Mouse (Mus musculus) heart, embryonic 12.5 days (tissue): ENCODE measurements around the gene Cyfip1. TPM values are rescaled to one million over a fixed set of nuclear protein-coding genes. Genes with fewer than 3 reads are reported as not detected.
"Not testable (repeated sequence)": the region's sequence is repeated elsewhere in the genome, so short reads cannot be mapped to it uniquely, and the experiment has no call there.

Source experiments
- ATAC-seq: fragments of 200-750 bp; cut with Nextera tagmentation; 2 replicates; pipeline ENCODE4 v1.8.0; 2017; ENCODE audit warnings: moderate TSS enrichment, moderate library complexity; ENCODE audit not compliant: insufficient number of reproducible peaks, low FRiP score
- H3K27ac ChIP-seq: fragments of 300-500 bp; sonication (generic); 2 replicates; pipeline ENCODE4 v1.5.1; 2016; ENCODE audit warnings: mild to moderate bottlenecking, moderate library complexity; ENCODE audit not compliant: poor library complexity, severe bottlenecking
- H3K27me3 ChIP-seq: fragments of 300-500 bp; sonication (generic); replicated peaks from 2 replicates; pipeline ENCODE4 v1.6.1; 2016; ENCODE audit warnings: mild to moderate bottlenecking, moderate library complexity
- H3K36me3 ChIP-seq: fragments of 300-500 bp; sonication (generic); 2 replicates; pipeline ENCODE4 v1.6.1; 2016; ENCODE audit warnings: mild to moderate bottlenecking, moderate library complexity
- H3K4me1 ChIP-seq: fragments of 300-500 bp; sonication (generic); replicated peaks from 2 replicates; pipeline ENCODE4 v1.6.1; 2016; ENCODE audit warnings: mild to moderate bottlenecking
- H3K4me2 ChIP-seq: fragments of 300-500 bp; sonication (generic); 2 replicates; pipeline ENCODE4 v1.6.1; 2016; ENCODE audit warnings: mild to moderate bottlenecking, moderate library complexity
- H3K4me3 ChIP-seq: fragments of 300-500 bp; sonication (generic); 2 replicates; pipeline ENCODE4 v1.5.1; 2016; ENCODE audit warnings: mild to moderate bottlenecking
- H3K9ac ChIP-seq: fragments of 300-500 bp; sonication (generic); 2 replicates; pipeline ENCODE4 v1.6.1; 2016; ENCODE audit warnings: mild to moderate bottlenecking, moderate library complexity
- H3K9me3 ChIP-seq: fragments of 300-500 bp; sonication (generic); replicated peaks from 2 replicates; pipeline ENCODE4 v1.6.1; 2016; ENCODE audit warnings: mild to moderate bottlenecking, moderate library complexity
- WGBS: fragments of 180-500 bp; shearing (Covaris S2); methylation state at CpG from one replicate; pipeline ENCODE4 v1.1.7; 2016; 5-methylcytosine and 5-hydroxymethylcytosine counted together
- polyA plus RNA-seq: library from polyadenylated mRNA; unstranded; fragments of >200 nt; fragmentation: Nextera tagmentation; extraction: Ambion mirVana; gene quantifications from 2 replicates; pipeline ENCODE4 v1.2.1, GENCODE M21; 2016

Gene Cyfip1
- polyA plus RNA-seq, 1 experiment from 2014 or later = 58.5 TPM

DNA sequence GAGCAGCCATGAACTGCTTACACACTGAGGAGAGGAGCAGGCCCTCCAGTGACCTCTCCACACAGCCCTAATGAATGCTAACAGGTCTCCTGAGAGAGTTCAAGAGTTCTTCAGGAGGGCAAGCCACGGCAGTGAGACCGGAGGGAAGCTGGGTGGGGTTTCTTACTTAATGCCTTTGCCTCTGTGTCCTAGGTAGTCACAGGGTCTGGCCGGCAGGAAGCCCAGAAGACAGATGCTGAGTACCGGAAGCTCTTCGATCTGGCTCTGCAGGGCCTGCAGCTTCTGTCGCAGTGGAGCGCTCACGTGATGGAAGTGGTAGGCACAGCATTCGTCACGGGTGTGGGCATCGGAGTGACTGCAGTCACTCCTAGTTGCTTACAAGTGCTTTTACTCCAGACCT, 50.3 kb downstream of the Cyfip1 start:
- no peaks in the 10 kb centered on the region for H3K9me3 ChIP-seq
- WGBS = 93% methylated on average over 11 of the region's 11 CpGs
- H3K4me2 ChIP-seq = no peak overlapping the region
- no peaks in the 10 kb centered on the region for H3K27me3 ChIP-seq
- ATAC-seq = no peak
- no peak overlapping the region for H3K27ac ChIP-seq
- H3K4me3 ChIP-seq = no peak overlapping the region
- no peak overlapping the region for H3K9ac ChIP-seq
- H3K4me1 ChIP-seq = no peaks in the 10 kb centered on the region
- H3K36me3 ChIP-seq = peaks cover 75% of the 10 kb centered on the region

DNA sequence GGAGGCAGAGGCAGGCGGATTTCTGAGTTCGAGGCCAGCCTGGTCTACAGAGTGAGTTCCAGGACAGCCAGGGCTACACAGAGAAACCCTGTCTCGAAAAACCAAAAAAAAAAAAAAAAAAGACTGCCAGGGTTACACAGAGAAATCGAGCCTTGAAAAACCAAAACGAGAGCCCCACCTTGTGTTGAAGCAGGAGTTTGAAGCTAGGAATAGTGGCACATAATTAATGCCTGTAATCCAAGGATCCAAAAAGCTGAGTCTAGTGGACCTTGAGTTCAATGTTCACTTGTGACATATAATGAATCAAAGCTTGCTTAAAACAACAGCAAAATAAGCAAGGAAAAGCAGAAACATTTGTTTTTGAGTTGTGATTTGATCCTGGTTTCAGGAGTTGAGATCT, 62.2 kb downstream of the Cyfip1 start:
- H3K4me3 ChIP-seq = no peak overlapping the region
- no peaks in the 10 kb centered on the region for H3K4me1 ChIP-seq
- no peak for ATAC-seq
- 82% methylated on average over 5 of the region's 5 CpGs for WGBS
- H3K4me2 ChIP-seq = no peak overlapping the region
- no peaks in the 10 kb centered on the region; the same call in 1 of the 2 replicates for H3K9me3 ChIP-seq
- H3K9ac ChIP-seq = no peak overlapping the region
- H3K27ac ChIP-seq = no peak overlapping the region
- H3K36me3 ChIP-seq = peaks cover 80% of the 10 kb centered on the region
- no peaks in the 10 kb centered on the region for H3K27me3 ChIP-seq

DNA sequence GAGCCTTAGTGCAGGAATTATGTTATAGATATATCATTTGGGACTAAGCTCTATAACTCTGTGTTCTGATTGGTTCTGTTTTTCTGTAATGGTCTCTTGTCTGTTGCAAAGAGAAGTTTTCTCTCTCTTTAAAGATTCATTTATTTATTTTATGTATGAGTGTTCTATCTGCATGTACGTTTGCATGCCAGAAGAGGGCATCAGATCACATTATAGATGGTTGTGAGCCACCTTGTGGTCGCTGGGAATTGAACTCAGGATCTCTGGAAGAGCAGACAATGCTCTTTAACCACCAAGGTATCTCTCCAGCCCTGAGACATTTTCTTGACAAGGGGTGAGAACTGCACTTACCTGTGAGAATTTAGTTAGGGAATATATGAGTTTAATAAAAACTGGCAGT, 63.9 kb downstream of the Cyfip1 start:
- ATAC-seq = no peak
- peaks cover 75% of the 10 kb centered on the region for H3K36me3 ChIP-seq
- H3K27ac ChIP-seq = no peak overlapping the region
- no peaks in the 10 kb centered on the region for H3K27me3 ChIP-seq
- 79% methylated on average over 2 of the region's 2 CpGs for WGBS
- no peak overlapping the region for H3K4me2 ChIP-seq
- H3K9ac ChIP-seq = no peak overlapping the region
- no peaks in the 10 kb centered on the region for H3K9me3 ChIP-seq
- H3K4me3 ChIP-seq = no peak overlapping the region
- H3K4me1 ChIP-seq = no peaks in the 10 kb centered on the region

DNA sequence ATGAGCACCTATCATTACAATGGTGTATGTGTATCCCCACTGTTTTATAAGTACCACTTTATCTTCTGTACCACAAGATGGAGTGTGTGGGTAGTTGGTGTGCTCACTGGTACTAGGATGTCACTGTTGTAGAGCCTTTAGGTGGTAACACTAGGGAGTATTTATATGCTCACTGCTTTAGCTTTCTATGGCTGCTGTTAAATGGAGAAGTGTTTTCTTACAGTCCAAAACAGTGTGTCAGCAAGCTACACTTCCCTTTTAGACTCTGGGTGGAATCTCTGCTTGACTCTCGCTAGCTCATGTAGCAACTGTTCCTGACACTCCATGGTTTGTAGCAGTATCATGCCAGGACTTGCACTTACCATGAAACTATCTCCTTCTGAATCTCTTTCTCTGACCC, 68.0 kb downstream of the Cyfip1 start:
- WGBS = 96% methylated on average over 1 of the region's 1 CpGs
- Histone ChIP-seq H3K27me3 (no peaks in the 10 kb centered on the region), H3K27ac (no peak overlapping the region), H3K9ac (no peak overlapping the region), H3K36me3 (peaks cover 74% of the 10 kb centered on the region), H3K4me2 (no peak overlapping the region), H3K4me3 (no peak overlapping the region), H3K4me1 (no peaks in the 10 kb centered on the region), H3K9me3 (no peaks in the 10 kb centered on the region)
- ATAC-seq = no peak

DNA sequence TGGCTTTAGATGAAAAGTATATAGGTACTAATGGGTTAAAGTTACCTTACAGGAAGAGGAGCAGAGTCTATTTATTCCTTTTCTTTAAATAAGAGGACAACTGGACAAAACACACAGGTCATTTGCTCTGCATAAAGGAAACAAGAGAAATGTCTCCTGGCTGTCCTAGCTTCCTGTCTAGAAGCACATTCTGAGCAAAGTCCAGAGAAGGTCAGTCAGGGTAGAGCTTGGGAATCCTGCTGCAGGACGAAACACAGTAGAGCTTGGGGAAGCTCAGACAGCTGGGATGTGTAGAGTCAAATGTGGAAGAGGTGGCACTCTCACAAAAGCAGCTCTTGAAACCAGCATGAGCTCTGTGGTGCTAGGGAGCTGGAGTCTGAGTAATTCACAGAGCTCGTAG, 68.8 kb downstream of the Cyfip1 start:
- Histone ChIP-seq H3K9ac (no peak overlapping the region), H3K27me3 (no peaks in the 10 kb centered on the region), H3K4me1 (no peaks in the 10 kb centered on the region), H3K27ac (no peak overlapping the region), H3K4me2 (no peak overlapping the region), H3K4me3 (no peak overlapping the region), H3K9me3 (no peaks in the 10 kb centered on the region), H3K36me3 (peaks cover 74% of the 10 kb centered on the region)
- WGBS = 75% methylated on average over 2 of the region's 2 CpGs
- no peak for ATAC-seq

DNA sequence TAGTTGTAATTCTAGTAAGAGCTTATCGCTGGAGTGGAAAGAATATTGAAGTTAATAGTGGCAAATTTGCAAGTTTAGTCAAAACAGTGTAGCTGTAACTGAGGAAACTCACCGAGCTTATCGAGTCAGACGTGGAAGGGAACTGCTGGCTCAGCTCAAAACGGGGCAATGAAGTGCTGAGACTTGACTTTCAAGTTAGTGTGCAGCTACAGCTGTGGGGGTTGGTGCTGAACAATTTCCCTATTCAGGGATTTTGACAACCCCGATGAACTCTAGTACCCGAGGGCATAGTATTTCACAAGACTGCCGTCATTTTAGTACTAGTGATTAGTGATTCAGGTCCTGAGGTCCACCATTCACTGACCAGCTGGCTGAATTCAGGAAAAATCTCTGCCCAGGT, 69.8 kb downstream of the Cyfip1 start:
- Histone ChIP-seq H3K27ac (no peak overlapping the region), H3K4me1 (no peaks in the 10 kb centered on the region), H3K9me3 (no peaks in the 10 kb centered on the region), H3K36me3 (peaks cover 72% of the 10 kb centered on the region), H3K27me3 (no peaks in the 10 kb centered on the region), H3K4me2 (no peak overlapping the region), H3K9ac (no peak overlapping the region), H3K4me3 (no peak overlapping the region)
- 78% methylated on average over 8 of the region's 8 CpGs for WGBS
- ATAC-seq = no peak

DNA sequence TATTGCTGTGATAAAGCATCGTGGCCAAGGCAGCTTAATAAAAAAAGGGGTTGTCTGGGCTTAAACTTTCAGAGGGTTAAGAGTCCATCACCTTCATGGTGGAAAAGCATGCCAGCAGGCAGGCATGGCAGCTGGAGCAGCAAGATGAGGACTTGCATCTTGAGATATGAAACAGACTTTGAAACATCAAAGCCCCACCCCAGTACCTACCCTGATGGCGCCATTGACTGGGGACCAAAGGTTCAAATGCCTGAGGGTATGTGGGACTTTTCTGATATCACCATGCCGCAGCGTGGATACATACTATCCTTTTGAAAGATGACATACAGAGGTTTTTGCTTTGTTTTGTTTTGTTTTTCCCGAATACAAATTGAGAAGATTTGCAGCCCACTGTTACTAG, 70.6 kb downstream of the Cyfip1 start:
- Histone ChIP-seq H3K4me2 (no peak overlapping the region), H3K9me3 (no peaks in the 10 kb centered on the region), H3K9ac (no peak overlapping the region), H3K4me3 (no peak overlapping the region), H3K36me3 (peaks cover 78% of the 10 kb centered on the region), H3K4me1 (no peaks in the 10 kb centered on the region), H3K27me3 (no peaks in the 10 kb centered on the region), H3K27ac (no peak overlapping the region)
- no peak for ATAC-seq
- 91% methylated on average over 5 of the region's 5 CpGs for WGBS

DNA sequence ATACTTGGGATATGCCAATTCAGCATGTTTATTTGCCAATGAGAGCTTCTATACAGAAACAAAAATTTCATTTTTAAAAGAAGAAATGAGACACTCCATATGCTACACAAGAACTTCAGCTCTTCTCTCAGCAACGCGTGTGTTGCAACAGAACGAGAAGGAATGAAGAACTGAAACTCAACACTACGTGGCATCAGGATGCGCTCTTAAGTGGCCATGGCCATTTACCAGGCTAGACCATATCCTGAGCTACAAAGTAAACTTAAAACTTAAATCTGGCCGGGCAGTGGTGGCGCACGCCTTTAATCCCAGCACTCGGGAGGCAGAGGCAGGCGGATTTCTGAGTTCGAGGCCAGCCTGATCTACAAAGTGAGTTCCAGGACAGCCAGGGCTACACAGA, 76.8 kb downstream of the Cyfip1 start:
- H3K9ac ChIP-seq, H3K27me3 ChIP-seq, H3K4me1 ChIP-seq, ATAC-seq, H3K4me2 ChIP-seq, H3K9me3 ChIP-seq, H3K4me3 ChIP-seq, H3K27ac ChIP-seq: not testable (repeated sequence)
- WGBS = 95% methylated on average over 11 of the region's 11 CpGs
- H3K36me3 ChIP-seq = peaks cover 88% of the 10 kb centered on the region

DNA sequence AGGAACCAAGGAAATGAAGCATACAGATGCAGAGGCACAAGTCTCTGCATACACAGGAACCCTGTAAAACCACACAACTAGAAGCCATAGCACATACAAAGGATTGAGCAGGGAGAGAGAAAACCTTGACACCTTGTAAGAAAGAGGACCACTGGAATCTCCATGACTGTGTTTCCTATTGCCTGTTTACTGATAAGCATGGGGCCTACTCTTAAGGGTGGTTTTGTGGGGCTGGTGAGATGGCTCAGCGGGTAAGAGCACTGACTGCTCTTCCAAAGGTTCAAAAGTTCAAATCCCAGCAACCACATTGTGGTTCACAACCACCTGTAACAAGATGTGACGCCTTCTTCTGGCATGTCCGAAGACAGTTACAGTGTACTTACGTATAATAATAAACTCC, 85.7 kb downstream of the Cyfip1 start:
- ATAC-seq = no peak
- Histone ChIP-seq H3K9me3 (no peaks in the 10 kb centered on the region), H3K9ac (no peak overlapping the region), H3K4me1 (no peaks in the 10 kb centered on the region), H3K27ac (no peak overlapping the region), H3K4me3 (no peak overlapping the region), H3K36me3 (peaks cover 72% of the 10 kb centered on the region), H3K27me3 (no peaks in the 10 kb centered on the region), H3K4me2 (no peak overlapping the region)
- WGBS = 79% methylated on average over 4 of the region's 4 CpGs

DNA sequence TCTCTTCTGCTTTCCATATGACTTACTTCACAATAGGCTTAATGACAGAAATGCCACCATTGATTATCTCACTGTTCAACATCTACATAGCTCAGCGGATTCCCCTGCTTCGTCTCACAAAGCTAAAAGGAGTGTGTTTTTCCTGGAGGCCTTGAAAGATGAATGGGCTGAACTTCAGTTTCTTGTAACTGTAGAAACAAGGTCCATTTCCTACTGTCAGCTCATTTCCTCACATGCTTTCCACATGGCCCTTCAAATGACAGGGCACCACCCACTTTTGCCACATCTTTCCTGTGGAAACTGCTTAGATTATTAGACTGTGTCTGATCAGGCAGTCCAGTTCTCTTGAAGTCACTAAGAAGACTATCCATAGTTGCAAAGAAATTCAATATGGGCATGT, 87.1 kb downstream of the Cyfip1 start:
- Histone ChIP-seq H3K4me3 (no peak overlapping the region), H3K9me3 (no peaks in the 10 kb centered on the region), H3K4me1 (no peaks in the 10 kb centered on the region), H3K36me3 (peaks cover 62% of the 10 kb centered on the region), H3K27me3 (no peaks in the 10 kb centered on the region), H3K4me2 (no peak overlapping the region), H3K27ac (no peak overlapping the region), H3K9ac (no peak overlapping the region)
- 70% methylated on average over 2 of the region's 2 CpGs for WGBS
- ATAC-seq = peak; percentile 29; the same call in 1 of the 2 replicates

DNA sequence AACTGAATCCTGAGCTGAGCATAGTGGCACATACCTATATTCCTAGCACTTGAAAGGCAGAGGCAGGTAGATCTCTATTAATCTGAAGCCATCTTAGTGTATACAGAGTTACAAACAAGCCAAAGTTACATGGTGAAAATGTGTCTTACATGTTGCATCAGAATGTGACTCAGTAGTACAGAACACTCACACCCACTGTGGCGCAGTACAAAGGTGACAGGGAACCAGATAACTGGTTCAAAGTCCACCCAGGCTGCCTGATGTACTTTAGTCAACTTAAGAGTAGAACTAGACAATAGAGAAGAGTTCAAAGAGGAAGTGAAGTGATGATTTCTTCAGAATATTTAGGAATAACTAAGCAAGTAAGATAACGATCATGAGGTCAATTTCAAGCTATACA, 93.5 kb downstream of the Cyfip1 start:
- H3K36me3 ChIP-seq = peaks cover 34% of the 10 kb centered on the region
- ATAC-seq = no peak
- H3K27ac ChIP-seq = no peak overlapping the region
- no peak overlapping the region for H3K4me2 ChIP-seq
- no peaks in the 10 kb centered on the region for H3K9me3 ChIP-seq
- no peak overlapping the region for H3K4me3 ChIP-seq
- H3K27me3 ChIP-seq = no peaks in the 10 kb centered on the region
- H3K9ac ChIP-seq = no peak overlapping the region
- WGBS = 91% methylated on average over 2 of the region's 2 CpGs
- no peaks in the 10 kb centered on the region for H3K4me1 ChIP-seq

DNA sequence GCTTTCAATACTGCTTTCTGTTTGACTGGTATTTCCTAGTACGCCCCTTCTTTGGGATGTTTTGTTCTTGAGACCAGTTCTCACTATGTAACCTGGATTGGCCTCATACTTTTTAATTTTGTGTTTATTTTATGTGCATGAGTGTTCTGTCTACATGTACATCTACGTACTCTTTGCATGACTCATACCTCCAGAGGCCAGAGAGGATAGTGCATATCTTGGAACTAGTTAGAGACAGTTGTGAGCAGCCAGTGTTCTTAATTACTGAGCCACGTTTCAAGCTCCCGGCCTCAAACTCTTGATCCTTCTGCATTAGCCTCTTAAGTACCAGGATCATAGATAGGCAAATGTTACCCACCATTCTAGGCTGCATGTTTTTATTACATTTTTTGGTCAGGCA, 96.8 kb downstream of the Cyfip1 start:
- no peak overlapping the region for H3K4me2 ChIP-seq
- no peak overlapping the region for H3K4me3 ChIP-seq
- H3K36me3 ChIP-seq = peaks cover 25% of the 10 kb centered on the region
- no peaks in the 10 kb centered on the region for H3K27me3 ChIP-seq
- no peak for ATAC-seq
- no peak overlapping the region for H3K27ac ChIP-seq
- 88% methylated on average over 4 of the region's 4 CpGs for WGBS
- H3K9me3 ChIP-seq = no peaks in the 10 kb centered on the region
- no peak overlapping the region for H3K9ac ChIP-seq
- H3K4me1 ChIP-seq = no peaks in the 10 kb centered on the region
